Mouse (Mus musculus): ENCODE results near the gene Vmn2r37. TPM values are rescaled to one million over a fixed set of nuclear protein-coding genes. Genes with fewer than 3 reads are reported as not detected.
"Not testable (repeated sequence)": the region's sequence is repeated elsewhere in the genome, so short reads cannot be mapped to it uniquely, and the experiment has no call there.

The Vmn2r37 gene
- not detected in 2 replicates for polyA plus RNA-seq (2012; rRNA removed)

- H3K27ac ChIP-seq (ENCODE audit: insufficient read depth, low read length); H3K4me3 ChIP-seq (ENCODE audit: insufficient read depth, low read length); H3K4me1 ChIP-seq (ENCODE audit: control insufficient read depth, insufficient read depth, low read length): not testable (repeated sequence)
Observed at GRCm38 (mm10) chr7:9223553-9223952, at the start of gene Vmn2r37. Gene Vmn2r37 (minus strand): TSS chr7:9223653.

Other genes starting within 250 kb of the Vmn2r37 start
- not detected in 2 replicates for gene Vmn2r39, start 192.9 kb downstream of the Vmn2r37 start, polyA plus RNA-seq (2012; rRNA removed)
- gene Vmn2r38, start 125.8 kb downstream of the Vmn2r37 start, polyA plus RNA-seq (2012; rRNA removed): not detected in 2 replicates

All from cortical plate, adult 2 months (tissue).